27 mouse cellular contexts compared by ENCODE assay signal in genomic region chr11:105823759-105824158, GRCm38 (mm10).
DNase-seq lines count a peak whose midpoint lies in the region; ATAC-seq and TF ChIP-seq lines count a peak whose summit lies in the region.
"Had no signal": no experiment of that assay in that cellular context is flagged by ENCODE, and none has a peak within 500 bp of the region (broad histone marks: within the 10 kb centered on the region; RNA-seq: fewer than 3 reads in every experiment).

No protein-coding gene starts in this region.

- H3K9me3 ChIP-seq in lung, postnatal 0 days (ENCODE audit: low read length): no peaks in the 10 kb centered on the region
- no peaks in the 10 kb centered on the region for H3K9me3 ChIP-seq in liver, postnatal 0 days (ENCODE audit: low read length)
- H3K9me3 ChIP-seq: embryonic facial prominence, embryonic 10.5 days; forebrain, embryonic 10.5 days; hindbrain, embryonic 12.5 days; kidney, embryonic 15.5 days; limb, embryonic 15.5 days; stomach, embryonic 15.5 days had no signal

- DNase-seq in layer of hippocampus, adult 2 months (ENCODE audit: low spot score in 2 of 2): no peak
- DNase-seq in layer of hippocampus, adult 9-10 months (ENCODE audit: low spot score): no peak
- peak; percentile 11 for DNase-seq in lung, postnatal 0 days (ENCODE audit: low spot score)
- DNase-seq in lung, postnatal 10 days: no peak
- DNase-seq in 416B (ENCODE audit: low read depth): peak; percentile 5
- no peak for DNase-seq in liver, postnatal 0 days
- no peak for DNase-seq in right cerebral cortex, postnatal 4 days
- no peak for DNase-seq in cerebellum, adult 18-20 months
- DNase-seq: cerebellum, adult 11 months; cerebellum, postnatal 10 days; gastrocnemius, postnatal 14 days; heart, adult 2 months; kidney, adult 11 months; kidney, postnatal 36 days; layer of hippocampus, adult 9-11 months; left cerebral cortex, postnatal 4 days; midbrain, embryonic 14.5 days; thymus, adult 2 months; thymus, postnatal 4 days had no signal

- no peak overlapping the region for H3K4me2 ChIP-seq in lung, postnatal 0 days (replicated peaks; ENCODE audit: low read depth, low read length)
- H3K4me2 ChIP-seq in liver, postnatal 0 days (ENCODE audit: low read depth, low read length): no peak overlapping the region
- H3K4me2 ChIP-seq: hindbrain, embryonic 12.5 days; kidney, embryonic 15.5 days; limb, embryonic 15.5 days; stomach, embryonic 15.5 days had no signal

- no peak overlapping the region for H3K4me3 ChIP-seq in layer of hippocampus, adult 2 months
- H3K4me3 ChIP-seq in lung, postnatal 0 days (ENCODE audit: low read depth, low read length): no peak overlapping the region
- H3K4me3 ChIP-seq in liver, postnatal 0 days (ENCODE audit: low read depth, low read length): no peak overlapping the region
- H3K4me3 ChIP-seq: embryonic facial prominence, embryonic 10.5 days; forebrain, embryonic 10.5 days; heart, adult 2 months; hindbrain, embryonic 12.5 days; kidney, embryonic 15.5 days; limb, embryonic 15.5 days; stomach, embryonic 15.5 days had no signal

- no peak for TF ChIP-seq CTCF in layer of hippocampus, adult 2 months (conservative IDR thresholded peaks at IDR 0.05)
- TF ChIP-seq CTCF in lung, postnatal 0 days (IDR thresholded peaks at IDR 0.05): no peak
- no peak for TF ChIP-seq CTCF in liver, postnatal 0 days (IDR thresholded peaks at IDR 0.05; ENCODE audit: low read depth)

- H3K36me3 ChIP-seq in lung, postnatal 0 days (ENCODE audit: insufficient read depth, low read length): no peaks in the 10 kb centered on the region
- no peaks in the 10 kb centered on the region for H3K36me3 ChIP-seq in liver, postnatal 0 days (replicated peaks; ENCODE audit: insufficient read depth, low read length)
- H3K36me3 ChIP-seq: embryonic facial prominence, embryonic 10.5 days; forebrain, embryonic 10.5 days; hindbrain, embryonic 12.5 days; kidney, embryonic 15.5 days; limb, embryonic 15.5 days; stomach, embryonic 15.5 days had no signal

- TF ChIP-seq EP300 in lung, postnatal 0 days (IDR thresholded peaks at IDR 0.05): no peak
- TF ChIP-seq EP300 in liver, postnatal 0 days (IDR thresholded peaks at IDR 0.05; ENCODE audit: low read depth): no peak

- 45% methylated on average over 2 of the region's 2 CpGs for WGBS in lung, postnatal 0 days
- 55% methylated on average over 2 of the region's 2 CpGs for WGBS in liver, postnatal 0 days (ENCODE audit: insufficient replicate concordance)

- H3K9ac ChIP-seq in lung, postnatal 0 days (replicated peaks; ENCODE audit: low read depth): no peak overlapping the region
- no peak overlapping the region for H3K9ac ChIP-seq in liver, postnatal 0 days (replicated peaks)
- H3K9ac ChIP-seq: hindbrain, embryonic 12.5 days; kidney, embryonic 15.5 days; limb, embryonic 15.5 days; stomach, embryonic 15.5 days had no signal

- no peak for ATAC-seq in lung, postnatal 0 days
- ATAC-seq in liver, postnatal 0 days: peak; percentile 44
- ATAC-seq: forebrain, embryonic 16.5 days; Patski had no signal

- peak overlapping the region; percentile 62 for H3K27ac ChIP-seq in layer of hippocampus, adult 2 months
- H3K27ac ChIP-seq in lung, postnatal 0 days (ENCODE audit: low read length): no peak overlapping the region
- H3K27ac ChIP-seq in liver, postnatal 0 days (ENCODE audit: low read depth): no peak overlapping the region
- H3K27ac ChIP-seq: embryonic facial prominence, embryonic 10.5 days; forebrain, embryonic 10.5 days; heart, adult 2 months; hindbrain, embryonic 12.5 days; kidney, embryonic 15.5 days; limb, embryonic 15.5 days; stomach, embryonic 15.5 days had no signal

- H3K4me1 ChIP-seq in lung, postnatal 0 days (ENCODE audit: insufficient read depth, low read depth, low read length): no peaks in the 10 kb centered on the region
- H3K4me1 ChIP-seq in liver, postnatal 0 days (ENCODE audit: insufficient read depth): no peaks in the 10 kb centered on the region
- H3K4me1 ChIP-seq: forebrain, embryonic 10.5 days; hindbrain, embryonic 12.5 days; kidney, embryonic 15.5 days; limb, embryonic 15.5 days; stomach, embryonic 15.5 days had no signal

- no peaks in the 10 kb centered on the region for H3K27me3 ChIP-seq in lung, postnatal 0 days (replicated peaks; ENCODE audit: insufficient read depth, low read length)
- no peaks in the 10 kb centered on the region for H3K27me3 ChIP-seq in liver, postnatal 0 days (ENCODE audit: insufficient read depth, low read length)
- H3K27me3 ChIP-seq: hindbrain, embryonic 12.5 days; kidney, embryonic 15.5 days; limb, embryonic 15.5 days; Patski; stomach, embryonic 15.5 days had no signal

Comparison
In these comparisons a context has a peak if more than half of its experiments do, and no peak if none do; other contexts are left out.
1. DNase-seq: peak in lung, postnatal 0 days (single experiment) and 416B (single experiment); none in layer of hippocampus, adult 2 months (0 of 2), layer of hippocampus, adult 9-10 months (single experiment), lung, postnatal 10 days (single experiment), liver, postnatal 0 days (single experiment), right cerebral cortex, postnatal 4 days (single experiment) and cerebellum, adult 18-20 months (0 of 2).